In the genomic region with DNA sequence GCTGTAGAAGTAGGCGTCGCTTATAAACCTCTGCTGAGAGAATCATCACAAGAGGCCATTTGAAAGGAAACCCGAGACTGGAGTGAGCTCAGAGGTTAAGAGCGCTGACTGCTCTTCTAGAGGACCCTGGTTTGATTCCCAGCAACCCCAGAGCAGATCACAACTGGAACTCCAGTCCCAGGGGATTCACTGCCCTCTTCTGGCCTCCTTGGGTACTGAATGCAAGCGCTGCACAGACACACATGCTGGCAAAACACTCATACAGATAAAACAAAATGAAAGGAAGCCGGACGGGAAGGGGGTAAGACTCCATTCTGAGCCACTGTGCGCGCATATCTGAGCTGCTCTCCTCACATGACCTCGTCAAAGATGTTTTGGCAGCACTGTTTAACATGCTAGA, we compare ENCODE assay signal across 23 mouse cellular contexts.
DNase-seq lines count a peak whose midpoint lies in the region; ATAC-seq and TF ChIP-seq lines count a peak whose summit lies in the region.
"Had no signal": no experiment of that assay in that cellular context is flagged by ENCODE, and none has a peak within 500 bp of the region (broad histone marks: within the 10 kb centered on the region; RNA-seq: fewer than 3 reads in every experiment).

No protein-coding gene starts in this region.

- no peak overlapping the region for H3K27ac ChIP-seq in forebrain, postnatal 0 days (ENCODE audit: low read depth, low read length)
- no peak overlapping the region for H3K27ac ChIP-seq in forebrain, embryonic 16.5 days (ENCODE audit: low read length)
- no peak overlapping the region for H3K27ac ChIP-seq in kidney, postnatal 0 days
- H3K27ac ChIP-seq: embryonic facial prominence, embryonic 12.5 days; heart, embryonic 13.5 days; hindbrain, embryonic 10.5 days; kidney, embryonic 15.5 days; limb, embryonic 10.5 days; liver, embryonic 15.5 days had no signal

- no peaks in the 10 kb centered on the region for H3K27me3 ChIP-seq in forebrain, postnatal 0 days (ENCODE audit: insufficient read depth, low read length)
- H3K27me3 ChIP-seq in forebrain, embryonic 16.5 days (replicated peaks; ENCODE audit: control insufficient read depth, insufficient read depth, low read length) = no peaks in the 10 kb centered on the region
- no peaks in the 10 kb centered on the region for H3K27me3 ChIP-seq in kidney, postnatal 0 days (ENCODE audit: insufficient read depth, low read length)
- H3K27me3 ChIP-seq: embryonic facial prominence, embryonic 12.5 days; heart, embryonic 13.5 days; kidney, embryonic 15.5 days; liver, embryonic 15.5 days; megakaryocyte, embryonic 14.5 days had no signal

- no peak overlapping the region for H3K4me2 ChIP-seq in forebrain, postnatal 0 days (ENCODE audit: low read depth)
- H3K4me2 ChIP-seq in forebrain, embryonic 16.5 days (ENCODE audit: low read length) = no peak overlapping the region
- H3K4me2 ChIP-seq in kidney, postnatal 0 days (ENCODE audit: low read length) = no peak overlapping the region
- H3K4me2 ChIP-seq: embryonic facial prominence, embryonic 12.5 days; heart, embryonic 13.5 days; kidney, embryonic 15.5 days; liver, embryonic 15.5 days had no signal

- no peak for ATAC-seq in forebrain, postnatal 0 days
- no peak for ATAC-seq in forebrain, embryonic 16.5 days
- no peak for ATAC-seq in kidney, postnatal 0 days (replicated peaks; ENCODE audit: low FRiP score, low read depth)
- ATAC-seq: inflammation-experienced regulatory T-cells, adult 6 months; midbrain, embryonic 16.5 days had no signal

- no peaks in the 10 kb centered on the region for H3K9me3 ChIP-seq in forebrain, postnatal 0 days (ENCODE audit: low read length)
- peaks cover 7% of the 10 kb centered on the region; the same call in 1 of the 2 replicates for H3K9me3 ChIP-seq in forebrain, embryonic 16.5 days (ENCODE audit: control insufficient read depth, low read length)
- H3K9me3 ChIP-seq in kidney, postnatal 0 days (replicated peaks; ENCODE audit: low read length) = no peaks in the 10 kb centered on the region
- H3K9me3 ChIP-seq: G1E; limb, embryonic 10.5 days; liver, embryonic 15.5 days had no signal

- H3K36me3 ChIP-seq in forebrain, postnatal 0 days (ENCODE audit: insufficient read depth) = peaks cover 9% of the 10 kb centered on the region; the same call in 1 of the 2 replicates
- H3K36me3 ChIP-seq in forebrain, embryonic 16.5 days (ENCODE audit: control insufficient read depth, insufficient read depth) = peaks cover 6% of the 10 kb centered on the region; the same call in 1 of the 2 replicates
- 0 out of 2 replicates have a peak, but pooled peaks cover 9% of the 10 kb centered on the region for H3K36me3 ChIP-seq in kidney, postnatal 0 days (ENCODE audit: insufficient read depth, low read length)
- H3K36me3 ChIP-seq: G1E had no signal

- DNase-seq in forebrain, postnatal 0 days = no peak
- no peak for DNase-seq in kidney, postnatal 0 days (ENCODE audit: low spot score)
- DNase-seq in kidney, adult 11 months = no peak
- DNase-seq in thymus, postnatal 4 days = peak; percentile 19
- DNase-seq in thymus, adult 18-20 months = no peak
- DNase-seq in ovary, postnatal 14 days (ENCODE audit: low spot score) = no peak
- DNase-seq in urinary bladder, postnatal 14 days (ENCODE audit: low spot score) = no peak
- DNase-seq: adrenal gland, adult 8-10 months; cerebellum, adult 2 months; gastrocnemius, postnatal 10 days; lung, postnatal 10 days; thymus, postnatal 25 days had no signal

- 0 out of 2 replicates have a peak, but pooled peaks have one; percentile 15 for TF ChIP-seq CTCF in forebrain, postnatal 0 days (IDR thresholded peaks at IDR 0.05; ENCODE audit: low read depth)
- TF ChIP-seq CTCF in kidney, postnatal 0 days (IDR thresholded peaks at IDR 0.05; ENCODE audit: low read depth) = peak; percentile 18; the same call in 1 of the 2 replicates

- no peak overlapping the region for H3K4me3 ChIP-seq in forebrain, postnatal 0 days (ENCODE audit: low read depth, low read length)
- no peak overlapping the region for H3K4me3 ChIP-seq in forebrain, embryonic 16.5 days (replicated peaks; ENCODE audit: low read length)
- no peak overlapping the region for H3K4me3 ChIP-seq in kidney, postnatal 0 days (replicated peaks; ENCODE audit: low read depth, low read length)
- H3K4me3 ChIP-seq: embryonic facial prominence, embryonic 12.5 days; heart, embryonic 13.5 days; hindbrain, embryonic 10.5 days; kidney, embryonic 15.5 days; limb, embryonic 10.5 days; liver, embryonic 15.5 days; megakaryocyte, embryonic 14.5 days had no signal

- no peaks in the 10 kb centered on the region for H3K4me1 ChIP-seq in forebrain, postnatal 0 days (ENCODE audit: insufficient read depth)
- no peaks in the 10 kb centered on the region for H3K4me1 ChIP-seq in forebrain, embryonic 16.5 days (replicated peaks; ENCODE audit: control insufficient read depth, insufficient read depth, low read length)
- no peaks in the 10 kb centered on the region for H3K4me1 ChIP-seq in kidney, postnatal 0 days (replicated peaks; ENCODE audit: insufficient read depth, low read length)
- H3K4me1 ChIP-seq: embryonic facial prominence, embryonic 12.5 days; kidney, embryonic 15.5 days; limb, embryonic 10.5 days; liver, embryonic 15.5 days had no signal

- whole genome bisulfite sequencing in forebrain, postnatal 0 days = 89% methylated on average over 10 of the region's 10 CpGs
- WGBS in forebrain, embryonic 16.5 days = 93% methylated on average over 10 of the region's 10 CpGs
- WGBS in kidney, postnatal 0 days = 94% methylated on average over 10 of the region's 10 CpGs

- no peak overlapping the region for H3K9ac ChIP-seq in forebrain, postnatal 0 days
- no peak overlapping the region for H3K9ac ChIP-seq in forebrain, embryonic 16.5 days (replicated peaks; ENCODE audit: low read depth, low read length)
- H3K9ac ChIP-seq in kidney, postnatal 0 days (ENCODE audit: low read depth, low read length) = no peak overlapping the region
- H3K9ac ChIP-seq: embryonic facial prominence, embryonic 12.5 days; heart, embryonic 13.5 days; kidney, embryonic 15.5 days; liver, embryonic 15.5 days had no signal
